Mouse (Mus musculus) liver, postnatal 0 days (tissue): ENCODE measurements around the gene Tmem132c.

Source experiments
- CTCF ChIP-seq: sonication (generic); IDR thresholded peaks from 2 replicates; pipeline ENCODE4 v1.5.1; 2016; ENCODE audit warnings: antibody characterized with exemption, low read depth
- EP300 ChIP-seq: IDR thresholded peaks from 2 replicates; pipeline ENCODE4 v1.6.1; 2016; ENCODE audit warnings: antibody characterized with exemption, low read depth, mild to moderate bottlenecking

- TF ChIP-seq EP300 (no peak), CTCF (no peak)
Observed at GRCm38 (mm10) chr5:127378521-127378920, 136.9 kb downstream of the Tmem132c start.
